Mouse (Mus musculus): Measurements from ENCODE around the gene Cables2. TPM values are rescaled to one million over a fixed set of nuclear protein-coding genes. Genes with fewer than 3 reads are reported as not detected.

The Cables2 gene
- polyA plus RNA-seq, 1 experiment from 2014 or later, result 33.3 TPM

DNA sequence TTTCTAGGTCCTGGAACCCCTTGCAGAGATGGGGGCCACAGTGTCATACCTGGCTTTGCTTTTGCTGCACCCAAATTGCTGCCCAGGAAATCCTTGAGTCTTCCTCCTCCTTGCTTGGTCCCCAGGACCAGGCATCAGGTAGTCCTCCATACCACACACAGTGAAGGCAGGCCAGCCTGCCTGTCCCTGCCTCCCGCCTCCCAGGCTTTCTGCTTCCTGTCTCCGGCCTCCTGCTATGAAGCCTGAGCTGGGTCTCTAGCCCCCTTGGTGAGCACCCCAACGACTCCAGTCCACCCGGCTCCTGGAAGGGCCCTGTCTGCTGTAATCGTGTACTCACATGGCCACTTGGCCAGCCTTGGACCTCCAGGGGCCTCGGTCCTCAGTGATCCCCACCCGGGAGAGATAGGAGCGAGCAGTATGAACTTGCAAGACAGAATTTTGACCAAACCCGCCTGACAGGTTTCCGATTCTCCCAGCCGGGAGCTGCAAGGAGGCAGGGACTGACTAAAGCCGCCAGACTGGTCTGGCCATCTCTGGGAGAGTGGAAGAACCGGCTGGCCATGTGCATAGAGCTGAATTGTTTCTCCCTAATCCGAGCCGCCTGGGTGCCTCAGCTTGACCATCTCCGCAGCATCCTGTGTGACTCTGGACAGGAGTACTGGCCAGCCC is 16.3 kb upstream of the Cables2 start, which contains the start of gene Rbbp8nl:
Rbbp8nl (minus strand) TSS at position 440 of the 669 bp plus-strand sequence.
- H3K27ac ChIP-seq (ENCODE audit: low read depth, low read length), result no peak within 1 kb of the TSS
- no peak within 1 kb of the TSS for H3K9ac ChIP-seq (replicated peaks; ENCODE audit: low read depth, low read length)
- no peaks in the 10 kb centered on the region for H3K27me3 ChIP-seq (ENCODE audit: control insufficient read depth, insufficient read depth, low read length)
- WGBS, result 53% methylated on average over 16 of the region's 16 CpGs
- H3K4me1 ChIP-seq (ENCODE audit: control insufficient read depth, insufficient read depth, low read length), result no peaks in the 10 kb centered on the region
- H3K4me2 ChIP-seq (ENCODE audit: low read depth, low read length), result no peak within 1 kb of the TSS
- no peaks in the 10 kb centered on the region for H3K36me3 ChIP-seq (ENCODE audit: control insufficient read depth, insufficient read depth, low read length)
- no peak for ATAC-seq (ENCODE audit: low read depth)
- no peak within 1 kb of the TSS for H3K4me3 ChIP-seq (ENCODE audit: low read depth, low read length)
- no peaks in the 10 kb centered on the region for H3K9me3 ChIP-seq (ENCODE audit: control insufficient read depth, low read length)

DNA sequence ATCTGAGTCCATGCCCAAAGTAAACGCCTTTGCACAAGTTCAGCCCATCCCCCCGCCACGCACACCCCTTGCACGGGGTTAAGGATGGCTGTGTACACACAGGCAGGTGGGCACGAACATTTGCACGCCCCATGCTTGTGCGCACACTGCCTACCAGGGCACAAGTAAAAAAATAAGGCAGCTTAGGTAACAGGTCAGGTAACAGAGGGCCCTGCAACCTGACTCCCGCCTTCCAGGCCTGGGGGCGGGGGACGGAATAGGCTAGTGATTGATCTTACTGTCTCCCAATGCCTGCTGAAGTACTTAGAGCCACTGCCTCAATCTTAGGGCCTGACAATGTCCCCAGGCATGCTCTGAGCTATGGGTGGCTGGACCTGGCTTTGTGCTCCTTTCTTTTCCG is 15.7 kb upstream of the Cables2 start:
- no peaks in the 10 kb centered on the region for H3K9me3 ChIP-seq (ENCODE audit: control insufficient read depth, low read length)
- H3K4me1 ChIP-seq (ENCODE audit: control insufficient read depth, insufficient read depth, low read length), result no peaks in the 10 kb centered on the region
- no peak for ATAC-seq (ENCODE audit: low read depth)
- H3K27me3 ChIP-seq (ENCODE audit: control insufficient read depth, insufficient read depth, low read length), result no peaks in the 10 kb centered on the region
- H3K4me2 ChIP-seq (ENCODE audit: low read depth, low read length), result no peak overlapping the region
- H3K36me3 ChIP-seq (ENCODE audit: control insufficient read depth, insufficient read depth, low read length), result no peaks in the 10 kb centered on the region
- H3K9ac ChIP-seq (replicated peaks; ENCODE audit: low read depth, low read length), result no peak overlapping the region
- WGBS, result 61% methylated on average over 11 of the region's 11 CpGs
- no peak overlapping the region for H3K27ac ChIP-seq (ENCODE audit: low read depth, low read length)
- no peak overlapping the region for H3K4me3 ChIP-seq (ENCODE audit: low read depth, low read length)

DNA sequence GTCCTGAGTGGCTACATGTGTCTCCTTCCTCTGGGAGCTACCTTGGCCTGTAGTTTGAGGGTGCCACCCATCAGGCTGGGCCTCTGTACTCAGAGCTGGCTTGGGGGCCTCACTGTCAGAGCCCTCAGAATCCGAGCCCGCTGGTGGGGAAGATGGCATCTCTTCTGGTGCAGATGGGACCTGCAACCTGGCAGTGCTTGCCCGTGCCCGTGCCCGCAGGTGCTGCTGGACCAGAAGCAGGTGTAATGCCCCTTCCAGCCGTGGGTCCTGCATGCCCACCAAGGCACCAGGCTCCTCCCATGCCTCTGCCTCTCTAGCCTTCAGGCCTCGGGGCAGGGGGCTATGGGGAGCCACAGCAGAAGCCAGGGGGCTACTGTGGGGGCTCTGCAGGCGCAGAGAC is 6.0 kb upstream of the Cables2 start:
- Histone ChIP-seq H3K4me2 (ENCODE audit: low read depth, low read length) (no peak overlapping the region), H3K27ac (ENCODE audit: low read depth, low read length) (no peak overlapping the region), H3K9me3 (ENCODE audit: control insufficient read depth, low read length) (no peaks in the 10 kb centered on the region), H3K27me3 (ENCODE audit: control insufficient read depth, insufficient read depth, low read length) (no peaks in the 10 kb centered on the region), H3K9ac (replicated peaks; ENCODE audit: low read depth, low read length) (no peak overlapping the region), H3K4me3 (ENCODE audit: low read depth, low read length) (no peak overlapping the region), H3K4me1 (ENCODE audit: control insufficient read depth, insufficient read depth, low read length) (no peaks in the 10 kb centered on the region), H3K36me3 (ENCODE audit: control insufficient read depth, insufficient read depth, low read length) (no peaks in the 10 kb centered on the region)
- WGBS, result 83% methylated on average over 8 of the region's 8 CpGs
- ATAC-seq (ENCODE audit: low read depth), result no peak

DNA sequence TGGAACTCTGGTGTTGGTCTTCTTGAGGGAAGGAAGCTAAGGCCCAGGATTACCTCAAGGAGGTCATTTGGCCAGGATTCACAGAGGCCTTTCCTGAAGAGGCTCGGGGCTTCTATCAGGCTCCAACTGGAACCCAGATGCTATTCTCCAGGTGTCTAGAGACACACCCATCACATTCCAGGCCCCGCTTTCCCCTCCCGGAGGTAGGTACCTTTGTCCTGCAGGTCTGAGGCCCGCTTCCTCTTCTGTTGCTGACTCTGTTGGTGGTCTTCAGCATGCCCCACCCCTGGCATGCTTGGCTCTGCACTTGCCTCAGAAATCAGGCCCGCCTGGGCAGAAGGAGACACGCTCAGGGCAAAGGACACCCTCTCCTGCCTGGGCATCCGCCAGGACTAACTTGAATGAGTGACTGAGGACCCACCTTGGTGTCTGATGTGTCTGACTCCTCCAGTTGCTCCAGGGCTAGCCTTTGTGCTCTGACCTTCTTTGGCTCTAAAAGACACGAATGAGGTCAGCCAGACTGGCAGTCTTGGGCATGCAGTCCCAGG is 4.6 kb upstream of the Cables2 start:
- no peaks in the 10 kb centered on the region for H3K4me1 ChIP-seq (ENCODE audit: control insufficient read depth, insufficient read depth, low read length)
- no peak for ATAC-seq (ENCODE audit: low read depth)
- H3K36me3 ChIP-seq (ENCODE audit: control insufficient read depth, insufficient read depth, low read length), result no peaks in the 10 kb centered on the region
- WGBS, result 80% methylated on average over 8 of the region's 8 CpGs
- no peak overlapping the region for H3K9ac ChIP-seq (replicated peaks; ENCODE audit: low read depth, low read length)
- no peaks in the 10 kb centered on the region for H3K27me3 ChIP-seq (ENCODE audit: control insufficient read depth, insufficient read depth, low read length)
- no peak overlapping the region for H3K4me3 ChIP-seq (ENCODE audit: low read depth, low read length)
- no peaks in the 10 kb centered on the region for H3K9me3 ChIP-seq (ENCODE audit: control insufficient read depth, low read length)
- H3K4me2 ChIP-seq (ENCODE audit: low read depth, low read length), result no peak overlapping the region
- no peak overlapping the region for H3K27ac ChIP-seq (ENCODE audit: low read depth, low read length)

DNA sequence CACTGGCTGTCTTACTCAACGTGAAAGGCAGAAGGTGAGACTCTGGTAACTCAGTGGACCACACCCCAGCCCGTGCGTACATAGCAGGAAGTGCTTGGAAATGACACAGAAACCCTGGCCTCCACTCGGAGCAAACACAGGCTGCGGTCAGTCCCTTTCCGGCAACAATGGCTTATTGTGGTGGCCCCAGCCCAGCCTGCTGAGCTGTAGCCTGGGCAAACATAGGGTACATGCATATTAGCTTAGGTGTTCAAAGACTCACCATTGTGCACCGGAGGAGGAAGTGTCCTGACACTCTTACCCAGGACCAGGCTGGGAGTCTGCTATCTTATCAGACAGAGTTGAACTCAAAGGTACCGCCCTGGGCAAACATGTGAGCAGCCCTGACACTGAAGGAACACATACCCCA is 3.6 kb upstream of the Cables2 start:
- ATAC-seq (ENCODE audit: low read depth), result no peak
- H3K4me3 ChIP-seq (ENCODE audit: low read depth, low read length), result no peak overlapping the region
- H3K27ac ChIP-seq (ENCODE audit: low read depth, low read length), result no peak overlapping the region
- H3K36me3 ChIP-seq (ENCODE audit: control insufficient read depth, insufficient read depth, low read length), result no peaks in the 10 kb centered on the region
- 78% methylated on average over 8 of the region's 8 CpGs for WGBS
- no peaks in the 10 kb centered on the region for H3K9me3 ChIP-seq (ENCODE audit: control insufficient read depth, low read length)
- peaks cover 8% of the 10 kb centered on the region for H3K4me1 ChIP-seq (ENCODE audit: control insufficient read depth, insufficient read depth, low read length)
- no peaks in the 10 kb centered on the region for H3K27me3 ChIP-seq (ENCODE audit: control insufficient read depth, insufficient read depth, low read length)
- H3K4me2 ChIP-seq (ENCODE audit: low read depth, low read length), result no peak overlapping the region
- H3K9ac ChIP-seq (replicated peaks; ENCODE audit: low read depth, low read length), result no peak overlapping the region

DNA sequence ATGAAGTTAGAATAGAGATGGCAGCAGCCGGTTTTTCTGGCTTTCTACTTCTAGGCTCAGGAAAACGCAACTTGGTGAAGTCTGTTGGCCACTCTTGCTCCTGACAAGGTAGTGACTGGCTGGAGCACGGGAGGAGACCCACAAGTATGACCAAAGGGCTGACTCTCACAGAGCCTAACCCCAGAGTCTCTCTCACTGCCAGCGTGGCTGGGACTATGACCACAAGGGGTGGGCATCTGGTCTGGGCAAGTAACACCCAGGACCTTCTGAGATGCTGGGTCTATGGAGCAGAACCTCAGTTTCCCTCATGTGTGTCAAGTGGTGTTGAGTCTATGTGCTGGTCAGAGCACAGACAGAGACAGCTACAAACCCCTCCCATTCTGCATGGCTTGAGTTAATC is 3.1 kb upstream of the Cables2 start:
- no peak overlapping the region for H3K27ac ChIP-seq (ENCODE audit: low read depth, low read length)
- no peak for ATAC-seq (ENCODE audit: low read depth)
- 67% methylated on average over 4 of the region's 4 CpGs for WGBS
- H3K36me3 ChIP-seq (ENCODE audit: control insufficient read depth, insufficient read depth, low read length), result no peaks in the 10 kb centered on the region
- H3K4me2 ChIP-seq (ENCODE audit: low read depth, low read length), result no peak overlapping the region
- H3K9me3 ChIP-seq (ENCODE audit: control insufficient read depth, low read length), result no peaks in the 10 kb centered on the region
- H3K4me1 ChIP-seq (ENCODE audit: control insufficient read depth, insufficient read depth, low read length), result peaks cover 11% of the 10 kb centered on the region
- no peak overlapping the region for H3K4me3 ChIP-seq (ENCODE audit: low read depth, low read length)
- H3K9ac ChIP-seq (replicated peaks; ENCODE audit: low read depth, low read length), result no peak overlapping the region
- no peaks in the 10 kb centered on the region for H3K27me3 ChIP-seq (ENCODE audit: control insufficient read depth, insufficient read depth, low read length)

DNA sequence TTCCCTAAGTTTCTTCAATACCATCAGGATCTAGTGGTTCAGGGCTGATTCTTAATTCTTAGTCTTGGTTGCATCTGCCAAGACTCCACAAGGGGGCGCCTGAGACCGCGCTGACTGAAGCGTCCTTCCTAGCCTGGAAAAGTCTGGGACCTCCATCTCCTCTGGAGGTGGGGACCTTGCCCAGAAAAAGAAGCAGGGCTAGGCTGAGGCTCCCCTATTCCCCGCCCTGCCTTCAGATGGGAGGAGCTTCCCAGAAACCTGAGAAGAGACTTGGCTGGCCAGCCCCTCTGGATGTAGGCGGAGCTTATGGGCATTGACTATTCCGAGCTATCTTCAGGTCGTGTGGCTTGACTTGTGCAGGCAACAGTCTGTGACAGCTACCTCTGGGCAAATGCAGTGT is 2.5 kb upstream of the Cables2 start:
- no peak overlapping the region for H3K27ac ChIP-seq (ENCODE audit: low read depth, low read length)
- no peak overlapping the region for H3K4me3 ChIP-seq (ENCODE audit: low read depth, low read length)
- 2% methylated on average over 8 of the region's 8 CpGs for WGBS
- no peak overlapping the region for H3K9ac ChIP-seq (replicated peaks; ENCODE audit: low read depth, low read length)
- ATAC-seq (ENCODE audit: low read depth), result no peak
- H3K4me2 ChIP-seq (ENCODE audit: low read depth, low read length), result no peak overlapping the region
- no peaks in the 10 kb centered on the region for H3K9me3 ChIP-seq (ENCODE audit: control insufficient read depth, low read length)
- H3K4me1 ChIP-seq (ENCODE audit: control insufficient read depth, insufficient read depth, low read length), result peaks cover 11% of the 10 kb centered on the region
- no peaks in the 10 kb centered on the region for H3K36me3 ChIP-seq (ENCODE audit: control insufficient read depth, insufficient read depth, low read length)
- no peaks in the 10 kb centered on the region for H3K27me3 ChIP-seq (ENCODE audit: control insufficient read depth, insufficient read depth, low read length)

DNA sequence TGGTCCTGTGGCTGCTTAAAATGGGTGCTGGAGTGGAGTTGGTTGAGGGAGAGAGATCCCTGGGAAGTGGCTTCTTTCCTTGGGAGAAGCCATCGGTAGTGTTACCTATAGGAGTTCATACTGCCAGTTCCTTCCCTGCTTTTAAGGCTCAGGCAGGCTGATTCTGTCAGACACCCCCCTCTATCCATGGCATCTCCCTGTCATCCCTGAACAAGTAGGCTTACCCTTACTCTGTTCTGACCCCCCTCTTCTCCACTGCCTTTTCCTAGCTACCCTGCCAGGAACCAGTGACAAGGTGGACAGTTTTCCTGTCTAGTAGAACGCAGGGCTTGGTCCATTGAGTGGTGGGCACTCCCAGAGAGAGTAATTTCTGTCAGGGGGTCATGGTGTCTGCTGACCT is 1.2 kb upstream of the Cables2 start:
- Histone ChIP-seq H3K4me3 (ENCODE audit: low read depth, low read length) (no peak overlapping the region), H3K9me3 (ENCODE audit: control insufficient read depth, low read length) (no peaks in the 10 kb centered on the region), H3K4me2 (ENCODE audit: low read depth, low read length) (no peak overlapping the region), H3K27ac (ENCODE audit: low read depth, low read length) (no peak overlapping the region), H3K27me3 (ENCODE audit: control insufficient read depth, insufficient read depth, low read length) (no peaks in the 10 kb centered on the region), H3K4me1 (ENCODE audit: control insufficient read depth, insufficient read depth, low read length) (peaks cover 11% of the 10 kb centered on the region), H3K36me3 (ENCODE audit: control insufficient read depth, insufficient read depth, low read length) (no peaks in the 10 kb centered on the region), H3K9ac (replicated peaks; ENCODE audit: low read depth, low read length) (no peak overlapping the region)
- 89% methylated on average over 2 of the region's 2 CpGs for WGBS
- ATAC-seq (ENCODE audit: low read depth), result no peak

DNA sequence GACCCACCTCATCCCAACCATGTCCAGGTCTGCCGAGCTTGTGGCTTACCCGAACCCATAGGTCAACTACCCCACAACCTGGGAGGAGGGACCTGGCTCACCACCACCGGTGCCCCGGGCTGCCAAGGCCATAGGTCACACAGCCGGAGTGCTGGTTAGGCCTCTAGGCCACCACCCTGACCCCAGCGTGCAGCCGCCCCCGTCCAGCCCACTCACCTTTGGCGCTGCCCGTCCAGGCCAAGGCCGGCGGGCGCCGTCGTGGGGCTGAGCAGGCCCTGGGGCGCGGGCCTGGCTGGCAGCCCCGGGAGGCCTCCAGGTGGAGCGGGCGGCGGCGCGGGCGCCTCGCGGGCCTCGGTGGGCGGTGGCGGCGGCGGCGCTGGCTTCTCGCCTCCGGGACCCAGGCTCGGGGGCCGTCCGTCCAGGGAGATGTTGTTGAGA is 393 bp downstream of the Cables2 start:
- Histone ChIP-seq H3K36me3 (ENCODE audit: control insufficient read depth, insufficient read depth, low read length) (no peaks in the 10 kb centered on the region), H3K9ac (replicated peaks; ENCODE audit: low read depth, low read length) (peak overlapping the region; percentile 91), H3K9me3 (ENCODE audit: control insufficient read depth, low read length) (no peaks in the 10 kb centered on the region), H3K27ac (ENCODE audit: low read depth, low read length) (peak overlapping the region; percentile 60; the same call in 1 of the 2 replicates), H3K4me1 (ENCODE audit: control insufficient read depth, insufficient read depth, low read length) (peaks cover 11% of the 10 kb centered on the region), H3K4me3 (ENCODE audit: low read depth, low read length) (peak overlapping the region; percentile 82), H3K27me3 (ENCODE audit: control insufficient read depth, insufficient read depth, low read length) (no peaks in the 10 kb centered on the region), H3K4me2 (ENCODE audit: low read depth, low read length) (peak overlapping the region; percentile 79)
- peak; percentile 28 for ATAC-seq (ENCODE audit: low read depth)
- WGBS, result under 1% methylated on average over 34 of the region's 37 CpGs

Data from neural tube, embryonic 14.5 days (tissue).